Mouse (Mus musculus) megakaryocyte, embryonic 14.5 days (primary cell): ENCODE results near the gene Rasgrf2.

Experiments used
- FLI1 ChIP-seq: IDR thresholded peaks from 2 replicates; pipeline ENCODE4 v1.6.1; 2012; ENCODE audit warnings: low read length, inconsistent platforms, mixed read lengths
- GATA1 ChIP-seq: IDR thresholded peaks from 3 replicates; pipeline ENCODE4 v1.6.1; 2012; ENCODE audit warnings: mixed read lengths, low read length, inconsistent platforms, borderline replicate concordance

DNA sequence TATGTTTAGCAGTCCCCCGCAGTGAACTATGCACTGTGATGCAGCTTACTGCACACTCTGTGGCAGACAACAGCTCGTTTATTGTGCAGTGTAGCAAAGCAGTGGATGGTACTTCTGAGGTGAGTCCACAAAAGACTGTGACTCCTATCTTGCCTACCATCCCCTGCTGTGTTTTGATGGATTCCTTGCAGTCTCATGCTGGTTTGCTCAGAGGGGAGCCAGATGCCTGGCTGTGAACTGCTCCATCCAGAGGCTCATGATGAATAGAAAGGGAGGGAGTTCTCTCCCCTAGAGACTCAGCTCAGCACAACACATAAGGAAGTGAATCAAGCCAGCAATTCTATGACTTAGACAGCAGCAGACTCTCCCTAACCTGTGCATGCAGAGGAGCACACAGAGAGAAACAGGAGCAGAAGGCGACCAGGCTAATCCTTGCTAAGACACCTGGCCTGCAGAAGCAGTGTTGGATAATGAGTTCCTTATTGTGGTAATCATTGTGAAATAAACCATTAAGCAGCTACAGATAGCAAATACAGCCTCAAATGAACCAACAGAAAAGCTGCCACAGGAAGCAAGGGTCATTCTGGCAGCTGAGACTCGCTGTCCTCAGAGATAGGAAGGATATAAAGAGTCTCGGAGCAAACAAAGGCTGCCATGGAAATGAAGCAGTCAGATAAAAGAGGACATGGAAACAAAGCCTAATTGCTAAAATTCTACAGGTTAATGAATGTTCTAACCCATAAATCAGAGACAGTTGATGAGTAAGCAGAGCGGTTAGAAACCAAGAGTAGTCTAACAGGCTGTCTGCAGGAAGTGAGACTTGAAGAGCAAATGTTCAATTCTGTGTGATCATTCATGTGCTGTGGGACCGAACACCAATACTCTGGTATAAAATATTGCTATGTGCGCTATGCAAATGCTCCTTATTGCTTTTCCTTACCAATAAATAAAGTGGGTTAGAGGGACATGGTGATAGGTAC is 89.6 kb downstream of the Rasgrf2 start:
- no peak for TF ChIP-seq GATA1
- no peak for TF ChIP-seq FLI1
